Mouse (Mus musculus) cerebellum, postnatal 14 days (tissue): Measurements from ENCODE around the gene Lhcgr.

ENCODE experiments used
- DNase-seq, 2 experiments: peaks; one replicate each; pipeline ENCODE4 v3.0.0; 2021; ENCODE audit warnings: mixed read lengths in 2 of 2

The Lhcgr gene

DNA sequence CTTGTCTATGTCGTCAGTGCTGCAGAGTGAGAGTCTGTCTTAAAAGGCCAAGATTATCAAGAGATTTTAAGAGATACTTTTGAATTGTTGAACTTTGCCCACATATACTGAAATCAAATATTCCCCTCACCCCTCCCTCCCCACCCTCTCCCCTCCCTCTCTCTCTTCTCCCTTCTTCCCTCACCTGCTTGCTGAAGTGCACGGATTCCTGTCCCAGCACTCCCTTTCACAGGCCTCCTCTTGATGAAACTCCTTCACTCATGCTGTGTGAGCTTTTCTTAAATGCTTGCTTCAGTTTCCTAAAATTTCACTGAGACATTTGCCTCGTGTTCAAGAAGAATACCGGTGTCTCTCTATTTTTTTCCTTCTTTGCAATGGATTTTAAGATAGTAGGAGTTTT is 88.7 kb downstream of the Lhcgr start:
- DNase-seq: no peak

DNA sequence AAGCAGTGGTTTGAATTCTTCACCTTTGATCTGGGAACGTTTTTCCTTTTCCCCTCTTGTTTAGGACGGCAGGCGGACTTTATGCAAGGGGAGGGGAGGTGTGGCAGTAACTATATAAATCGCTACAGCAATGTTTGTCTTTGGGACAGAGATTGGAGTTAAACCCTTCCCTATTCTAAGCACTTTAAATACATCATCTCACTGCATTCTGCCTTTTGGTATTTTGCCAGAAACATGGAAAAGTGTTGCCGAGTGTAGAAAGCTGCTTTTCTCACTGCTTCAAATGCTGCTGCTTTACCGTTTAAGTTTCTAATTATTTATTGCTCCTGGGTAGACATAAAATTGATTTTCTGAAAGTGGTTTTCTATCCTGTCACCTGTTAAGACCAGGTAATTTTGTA is 89.4 kb downstream of the Lhcgr start:
- DNase-seq: no peak

DNA sequence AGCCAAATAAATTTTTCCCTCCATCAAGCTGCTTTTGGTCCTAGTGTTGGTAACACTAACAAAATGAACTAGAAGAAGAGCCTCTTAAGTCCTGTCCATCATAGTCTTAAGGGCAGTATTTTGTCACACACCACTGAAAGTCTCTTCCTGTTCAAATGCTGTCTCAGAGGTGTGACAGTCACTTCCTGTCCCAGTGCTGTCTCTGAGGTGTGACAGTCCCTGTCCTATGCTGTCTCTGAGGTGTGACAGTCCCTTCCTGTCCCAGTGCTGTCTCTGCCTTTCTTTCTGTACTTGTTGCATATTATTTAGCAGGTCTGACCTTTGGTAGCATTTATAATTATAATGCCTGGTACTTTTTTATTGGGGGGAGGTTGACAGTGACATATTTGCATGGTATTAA is 90.9 kb downstream of the Lhcgr start:
- DNase-seq: no peak

- no peak for DNase-seq
Measured at GRCm38 (mm10) chr17:88696656-88697333, 95.0 kb downstream of the Lhcgr start.

DNA sequence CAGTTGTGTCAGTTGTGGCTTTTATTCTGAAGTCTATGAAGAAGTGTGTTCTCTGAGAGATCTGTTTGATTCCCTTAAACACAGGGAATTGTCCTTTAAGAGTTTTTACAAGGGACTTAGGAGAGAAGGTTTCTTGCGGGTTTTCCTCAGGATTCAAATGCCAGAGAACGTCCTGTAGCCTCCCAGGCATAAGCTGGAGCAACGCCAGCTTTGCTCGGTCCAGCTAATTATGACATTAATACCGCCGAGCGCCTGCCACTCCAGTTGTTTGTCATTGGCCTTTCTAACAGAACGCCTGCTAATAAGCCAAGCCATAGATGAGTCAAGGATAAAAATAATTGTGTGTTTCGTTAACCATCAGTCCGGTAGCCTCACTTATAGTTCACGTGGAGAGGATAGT is 103.6 kb downstream of the Lhcgr start:
- DNase-seq: peak; percentile 41 to 47

DNA sequence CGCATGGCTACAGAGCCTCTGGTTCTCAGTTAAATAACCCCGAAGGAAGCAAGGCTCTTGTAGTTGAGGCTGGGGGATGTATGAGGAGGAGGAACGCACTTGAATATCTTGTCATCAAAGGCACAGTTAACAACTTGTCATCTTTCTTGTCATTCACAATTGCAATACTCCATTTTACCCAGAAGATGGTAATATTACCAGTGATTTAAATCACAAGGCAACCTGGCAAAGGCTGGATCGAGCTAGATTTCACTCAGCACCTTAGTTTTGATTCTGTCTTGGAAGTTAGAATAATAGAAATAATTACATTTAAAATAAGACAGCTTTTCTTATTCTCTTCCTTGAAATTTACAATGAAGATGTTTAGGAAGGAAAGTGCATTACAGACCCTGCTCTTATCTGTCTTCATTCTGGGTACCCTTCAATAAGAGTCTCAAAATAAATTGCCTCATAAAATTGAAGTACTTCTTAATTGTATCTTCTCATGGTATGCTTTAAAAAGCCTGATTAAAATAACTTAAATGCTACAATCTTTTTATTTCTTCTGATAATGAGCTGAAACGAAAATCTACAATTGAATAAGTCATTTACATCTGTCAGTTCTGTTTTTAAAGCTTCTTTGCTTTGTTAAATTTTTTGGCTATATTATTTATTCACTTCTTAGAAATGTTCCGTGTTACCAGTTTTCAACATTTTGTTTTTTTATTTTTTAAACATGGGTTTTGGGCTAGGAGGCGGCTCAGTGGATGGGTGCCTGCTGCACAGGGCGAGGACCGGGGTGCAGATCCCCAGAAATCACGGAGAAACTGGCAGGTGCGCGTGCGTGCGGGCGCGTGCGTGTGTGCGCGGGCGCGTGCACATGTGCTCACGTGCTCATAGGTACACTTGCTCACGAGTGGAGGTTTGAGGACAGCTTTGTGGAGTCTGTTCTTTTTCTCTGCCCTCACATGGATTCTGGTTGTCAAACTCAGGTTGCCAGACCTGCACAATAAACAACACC is 116.2 kb downstream of the Lhcgr start:
- DNase-seq: no peak

GRCm38 (mm10) chr17:88670800-88671199 is 121.0 kb downstream of the Lhcgr start:
- no peak for DNase-seq

DNA sequence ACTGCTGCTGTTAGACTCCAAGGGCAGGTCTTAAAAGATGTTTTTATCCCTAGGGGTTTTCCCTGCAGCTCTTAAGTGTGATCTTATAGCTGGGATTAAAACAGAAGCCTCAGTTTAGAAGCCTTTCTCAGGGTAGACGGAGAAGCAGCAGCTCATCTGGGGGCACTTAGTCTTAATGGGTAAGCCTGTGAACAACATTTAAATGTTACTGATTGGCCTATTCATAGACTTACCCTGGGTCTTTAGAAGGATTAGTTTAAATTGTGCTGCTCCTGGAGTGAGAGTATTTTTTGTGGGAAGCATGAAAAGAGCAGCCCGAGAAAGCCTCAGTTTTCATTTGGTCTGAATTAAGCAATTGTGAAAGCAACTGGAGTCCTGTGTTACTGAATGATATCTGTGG is 121.9 kb downstream of the Lhcgr start:
- DNase-seq: no peak

DNA sequence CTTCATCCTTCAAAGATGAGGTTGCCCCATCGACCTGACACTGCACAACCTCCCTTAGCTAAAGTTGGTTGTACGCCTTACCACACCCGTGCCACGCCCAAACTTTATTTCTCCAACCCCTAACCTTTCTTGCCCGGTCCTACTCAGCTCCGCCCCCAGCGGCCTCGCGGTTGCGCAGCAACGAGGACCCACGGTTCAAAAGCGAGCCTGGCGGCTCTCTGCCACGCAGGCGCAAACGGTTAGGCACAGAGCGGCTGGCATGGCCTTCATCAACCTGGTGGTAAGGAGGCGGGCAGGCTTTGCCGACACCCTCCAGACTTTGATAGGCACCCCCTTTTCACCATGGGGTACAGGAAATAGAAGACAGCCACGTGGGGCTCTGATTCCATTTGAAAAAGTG is 123.3 kb downstream of the Lhcgr start, which contains the start of gene Gtf2a1l:
Gene Gtf2a1l (plus strand): TSS at position 209 of the 400 bp plus-strand sequence.
- peak; percentile 76 for DNase-seq
